Mouse (Mus musculus) bone marrow, adult 2 months (tissue): ENCODE data around the gene Rai14. TPM values are rescaled to one million over a fixed set of nuclear protein-coding genes. Genes with fewer than 3 reads are reported as not detected.

Source experiments
- H3K27ac ChIP-seq: fragments of 200-500 bp; 2 replicates; pipeline ENCODE4 v1.5.1; 2012; ENCODE audit warnings: low read depth, mild to moderate bottlenecking, control low read depth, inconsistent platforms, low read length; ENCODE audit not compliant: control insufficient read depth, poor library complexity, insufficient read depth
- H3K4me1 ChIP-seq: fragments of 200-500 bp; 2 replicates; pipeline ENCODE4 v1.6.1; 2011; ENCODE audit warnings: low read length; ENCODE audit not compliant: control insufficient read depth, insufficient read depth
- H3K4me3 ChIP-seq: fragments of 200-500 bp; replicated peaks from 2 replicates; pipeline ENCODE3; 2011; ENCODE audit warnings: mild to moderate bottlenecking, low read depth, low read length, control low read depth; ENCODE audit not compliant: control insufficient read depth
- CTCF ChIP-seq: fragments of 200-500 bp; IDR thresholded peaks from 2 replicates; pipeline ENCODE4 v1.5.1; 2011; ENCODE audit warnings: low read length, control low read depth; ENCODE audit not compliant: control insufficient read depth, insufficient read depth
- POLR2A ChIP-seq: fragments of 200-500 bp; IDR thresholded peaks from 2 replicates; pipeline ENCODE4 v1.6.1; 2011; ENCODE audit warnings: low read depth, mild to moderate bottlenecking, control low read depth, low read length, borderline replicate concordance; ENCODE audit not compliant: control insufficient read depth
- WGBS: fragments of 180-500 bp; shearing (Covaris S2); methylation state at CpG from one replicate; pipeline ENCODE4 v1.1.7; 2018; 5-methylcytosine and 5-hydroxymethylcytosine counted together
- polyA plus RNA-seq: library from polyadenylated mRNA; stranded (reverse); fragments of >200 nt; gene quantifications from 2 replicates; pipeline ENCODE4 v1.2.4, GENCODE M21; 2011; ENCODE audit warnings: low replicate concordance; ENCODE audit not compliant: missing spikeins, insufficient read depth, insufficient read length

The Rai14 gene
- polyA plus RNA-seq, 1 experiment, result 11.1 TPM

DNA sequence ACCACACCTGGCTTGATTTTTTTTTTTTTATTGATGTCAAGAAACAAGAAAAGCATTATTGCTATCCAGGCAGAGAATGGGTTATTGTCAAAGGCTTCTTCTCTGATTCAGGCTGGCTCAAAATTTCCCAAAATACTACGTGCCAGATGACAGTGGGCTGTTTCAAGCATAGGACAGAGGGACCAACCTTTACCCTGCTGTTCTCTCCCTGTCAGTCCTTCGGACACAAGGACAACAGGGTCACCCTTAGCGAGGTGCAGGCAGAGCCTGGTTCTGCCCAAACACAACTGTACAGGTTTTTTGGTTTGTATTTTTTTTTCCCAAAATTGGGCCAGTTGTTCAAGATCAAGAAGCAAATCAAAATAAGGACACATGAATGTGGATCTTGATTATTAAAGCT, 70.6 kb downstream of the Rai14 start:
- Histone ChIP-seq H3K27ac (no peak overlapping the region), H3K4me3 (no peak overlapping the region), H3K4me1 (no peaks in the 10 kb centered on the region)
- WGBS, result 82% methylated on average over 3 of the region's 3 CpGs
- TF ChIP-seq CTCF (no peak), POLR2A (no peak)

DNA sequence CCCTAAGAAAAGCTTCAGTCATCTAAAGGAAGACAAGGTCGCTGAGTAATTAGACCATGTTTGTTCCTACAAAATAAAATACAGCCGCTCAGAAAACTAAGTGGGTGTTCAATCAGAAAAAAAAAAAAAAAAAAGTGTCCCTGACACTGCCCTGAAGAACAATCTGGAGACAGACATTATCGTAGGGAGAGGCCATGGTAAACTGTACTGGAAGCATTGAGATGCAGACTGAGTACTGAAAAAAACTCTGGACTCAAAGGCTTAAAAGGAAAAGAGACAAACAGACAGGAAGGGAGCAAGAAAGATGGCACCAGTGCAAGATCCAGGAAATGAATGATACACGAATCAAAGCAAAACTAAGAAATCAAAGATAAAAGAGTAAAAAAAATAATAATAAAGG, 71.2 kb downstream of the Rai14 start:
- Histone ChIP-seq H3K4me1 (no peaks in the 10 kb centered on the region), H3K27ac (no peak overlapping the region), H3K4me3 (no peak overlapping the region)
- no peak for TF ChIP-seq CTCF
- 70% methylated on average over 4 of the region's 4 CpGs for WGBS

DNA sequence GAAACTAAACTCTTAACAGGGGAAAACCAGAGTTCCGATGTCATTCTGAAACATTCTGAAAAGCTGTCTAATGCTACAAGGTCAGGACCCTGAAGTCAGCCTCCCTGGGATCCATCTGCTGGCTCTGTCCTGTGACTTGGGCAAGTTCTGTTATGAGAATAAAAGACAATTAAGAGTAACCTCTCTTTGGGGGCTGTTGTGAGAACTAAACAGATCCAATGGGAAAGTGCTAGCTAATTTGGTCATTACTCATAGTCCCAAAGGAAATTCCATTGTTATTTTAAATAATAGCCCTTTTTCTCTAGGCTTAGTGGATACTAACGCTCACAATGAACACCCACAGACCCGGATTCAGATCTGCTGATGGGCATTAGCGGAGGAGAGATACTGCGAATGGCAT, 72.0 kb downstream of the Rai14 start:
- H3K4me3 ChIP-seq, result no peak overlapping the region
- no peak for TF ChIP-seq POLR2A
- TF ChIP-seq CTCF, result no peak
- no peaks in the 10 kb centered on the region for H3K4me1 ChIP-seq
- WGBS, result 84% methylated on average over 5 of the region's 5 CpGs
- H3K27ac ChIP-seq, result no peak overlapping the region

DNA sequence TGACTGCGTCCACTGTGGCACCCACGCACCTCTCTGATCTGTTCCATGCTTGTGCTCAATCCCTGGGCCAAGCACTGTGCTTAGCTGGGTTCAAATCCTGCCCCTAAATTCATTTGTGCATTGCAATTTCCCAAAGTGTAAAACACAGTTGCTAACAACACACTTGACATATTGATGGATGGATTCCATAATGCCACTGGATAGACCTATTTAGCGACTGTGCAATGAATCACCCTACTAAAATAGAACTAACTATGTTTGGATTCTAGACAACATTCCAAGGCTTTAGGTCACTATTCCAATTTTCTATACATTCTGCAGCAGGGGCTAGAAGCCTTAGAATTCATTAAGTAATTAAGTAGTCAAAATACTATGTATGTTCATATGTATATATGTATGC, 73.7 kb downstream of the Rai14 start:
- H3K4me3 ChIP-seq, result no peak overlapping the region
- no peaks in the 10 kb centered on the region for H3K4me1 ChIP-seq
- 87% methylated on average over 3 of the region's 3 CpGs for WGBS
- TF ChIP-seq CTCF, result no peak
- no peak for TF ChIP-seq POLR2A
- no peak overlapping the region for H3K27ac ChIP-seq

- whole genome bisulfite sequencing, result 83% methylated on average over 6 of the region's 6 CpGs
- H3K4me1 ChIP-seq, result no peaks in the 10 kb centered on the region
- no peak overlapping the region for H3K27ac ChIP-seq
- TF ChIP-seq CTCF (no peak), POLR2A (no peak)
- H3K4me3 ChIP-seq, result no peak overlapping the region
These were observed 77.1 kb downstream of the Rai14 start for GRCm38 (mm10) chr15:10637251-10637793.

- H3K4me3 ChIP-seq, result no peak overlapping the region
- WGBS, result 72% methylated on average over 3 of the region's 3 CpGs
- TF ChIP-seq POLR2A, result no peak
- no peaks in the 10 kb centered on the region for H3K4me1 ChIP-seq
- H3K27ac ChIP-seq, result no peak overlapping the region
These were observed 77.6 kb downstream of the Rai14 start for GRCm38 (mm10) chr15:10636844-10637243.

DNA sequence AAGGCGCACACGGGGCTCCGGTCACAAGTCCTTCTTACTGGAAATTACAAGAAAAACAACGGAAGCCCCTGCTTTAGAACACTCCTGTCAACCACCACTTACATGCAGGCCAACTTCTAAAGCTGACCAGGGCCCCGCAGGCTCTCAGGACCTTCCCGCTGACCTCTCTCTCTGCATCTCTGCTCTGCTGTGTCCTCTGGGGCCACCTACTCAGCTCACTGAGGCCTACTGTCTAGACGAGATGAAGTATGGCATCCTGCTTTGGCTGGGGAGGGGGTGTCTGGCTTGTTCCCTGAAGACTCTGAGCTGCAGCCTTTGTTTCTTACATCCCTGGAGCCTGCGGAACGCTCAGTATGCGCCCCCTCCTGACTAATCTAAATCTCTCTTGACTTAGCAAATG, 79.3 kb downstream of the Rai14 start:
- Histone ChIP-seq H3K4me1 (no peaks in the 10 kb centered on the region), H3K27ac (no peak overlapping the region), H3K4me3 (no peak overlapping the region)
- TF ChIP-seq POLR2A (no peak), CTCF (no peak)
- WGBS, result 80% methylated on average over 10 of the region's 10 CpGs

DNA sequence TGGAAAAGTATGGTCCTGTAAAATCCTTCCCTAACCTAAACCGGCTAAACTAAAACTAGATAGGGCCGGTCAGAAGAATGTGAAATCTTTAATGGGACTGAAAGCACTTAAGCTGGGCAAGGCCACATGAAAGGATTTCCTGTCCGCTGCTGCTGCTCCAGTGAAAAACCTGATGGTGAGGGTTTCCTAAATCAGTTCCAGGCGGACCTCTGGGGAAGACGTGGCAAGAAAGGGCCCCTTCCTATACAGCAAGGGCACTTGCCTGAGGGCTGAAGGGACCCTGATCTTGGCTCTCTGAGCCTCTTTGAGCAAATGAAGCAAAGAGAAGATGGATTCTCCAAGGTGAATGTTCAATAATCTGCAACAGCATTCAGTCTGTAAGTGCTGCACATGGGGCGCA, 80.2 kb downstream of the Rai14 start:
- no peak overlapping the region for H3K27ac ChIP-seq
- WGBS, result 76% methylated on average over 6 of the region's 6 CpGs
- TF ChIP-seq CTCF (no peak), POLR2A (no peak)
- H3K4me1 ChIP-seq, result no peaks in the 10 kb centered on the region
- H3K4me3 ChIP-seq, result no peak overlapping the region

DNA sequence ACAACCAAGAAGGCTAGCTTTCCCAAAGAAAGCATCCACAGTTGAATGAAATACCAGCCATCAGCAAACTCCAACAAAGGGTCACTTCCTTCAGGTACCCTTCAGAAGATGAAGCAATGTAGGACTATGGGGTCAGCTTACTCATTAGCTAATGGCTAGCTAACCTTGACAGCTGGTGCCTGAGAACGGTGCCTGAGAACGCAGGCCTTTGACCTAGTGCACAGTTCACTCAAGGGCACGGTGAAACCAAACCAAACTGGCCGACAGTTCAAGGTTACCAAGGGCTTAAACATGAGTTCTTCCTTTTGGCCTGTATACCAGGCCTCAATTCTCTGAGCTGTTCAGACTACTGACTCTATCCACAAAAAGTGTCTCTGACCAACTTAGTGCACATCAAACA, 81.0 kb downstream of the Rai14 start:
- no peak overlapping the region for H3K27ac ChIP-seq
- H3K4me3 ChIP-seq, result no peak overlapping the region
- TF ChIP-seq CTCF (no peak), POLR2A (no peak)
- 86% methylated on average over 4 of the region's 4 CpGs for WGBS
- H3K4me1 ChIP-seq, result no peaks in the 10 kb centered on the region
